Mouse (Mus musculus): ENCODE results near the gene Spag5.

Gene Spag5

DNA sequence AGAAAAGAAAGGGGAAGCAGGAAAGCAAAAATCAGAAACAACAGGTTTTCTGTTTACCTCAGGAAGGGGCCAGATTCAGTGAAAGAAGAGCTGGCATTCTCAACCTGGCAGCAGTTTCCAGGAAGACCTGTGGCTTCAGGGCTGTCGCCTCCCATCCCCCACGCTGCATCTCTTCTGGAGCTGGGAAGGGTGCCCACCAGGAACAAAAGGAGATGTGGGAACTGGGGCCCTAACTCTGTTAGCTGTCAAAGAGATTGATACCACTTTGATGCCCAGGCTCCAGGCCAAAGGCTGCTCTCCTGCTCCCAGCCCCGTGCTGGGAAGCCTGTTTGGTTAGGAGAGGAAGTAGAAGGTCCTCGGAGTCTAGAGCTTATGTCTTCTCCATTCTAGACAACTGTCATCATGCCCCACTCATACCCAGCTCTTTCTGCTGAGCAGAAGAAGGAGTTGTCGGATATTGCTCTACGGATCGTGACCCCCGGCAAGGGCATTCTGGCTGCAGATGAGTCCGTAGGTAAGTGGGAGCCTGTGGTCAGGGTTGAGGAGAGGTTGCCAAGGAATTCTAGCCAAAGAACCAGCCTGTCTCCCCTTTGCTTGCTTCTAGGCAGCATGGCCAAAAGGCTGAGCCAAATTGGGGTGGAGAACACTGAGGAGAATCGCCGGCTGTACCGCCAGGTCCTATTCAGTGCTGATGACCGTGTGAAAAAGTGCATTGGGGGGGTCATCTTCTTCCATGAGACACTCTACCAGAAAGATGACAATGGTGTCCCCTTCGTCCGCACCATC lies 22.9 kb downstream of the Spag5 start:
- no peak for DNase-seq

DNA sequence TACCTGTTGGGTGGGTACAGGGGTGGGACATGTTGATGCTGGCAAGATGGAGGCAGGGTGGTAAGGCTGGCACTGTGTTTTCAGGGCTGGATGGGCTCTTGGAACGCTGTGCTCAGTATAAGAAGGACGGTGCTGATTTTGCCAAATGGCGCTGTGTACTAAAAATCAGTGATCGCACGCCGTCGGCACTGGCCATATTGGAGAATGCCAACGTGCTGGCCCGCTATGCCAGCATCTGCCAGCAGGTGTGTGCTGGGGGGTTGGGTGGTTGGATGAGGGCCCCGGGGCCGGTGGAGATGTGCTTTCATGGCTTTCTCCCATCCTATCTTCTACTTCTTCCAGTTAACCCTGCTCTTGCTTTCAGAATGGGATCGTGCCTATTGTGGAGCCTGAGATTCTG lies 23.6 kb downstream of the Spag5 start:
- DNase-seq, result no peak

DNA sequence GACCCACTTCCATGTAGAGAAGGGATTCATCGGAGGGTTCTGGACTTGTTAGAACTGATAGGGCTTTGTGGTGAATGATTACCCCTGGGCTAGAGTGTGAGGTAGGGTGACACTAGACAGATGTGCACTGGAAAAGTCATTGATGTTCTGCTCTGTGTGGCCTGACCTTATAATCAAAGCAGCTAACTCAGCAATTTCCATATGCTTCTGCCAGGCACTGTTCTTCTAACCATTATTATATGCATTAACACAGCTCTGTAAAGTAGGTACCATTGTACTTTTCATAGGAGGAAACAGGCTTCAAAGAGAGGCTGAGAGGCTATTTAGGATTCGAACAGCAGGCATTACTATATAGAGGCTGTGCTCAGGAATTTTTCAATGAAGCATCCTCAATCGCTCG lies 25.9 kb downstream of the Spag5 start:
- no peak for DNase-seq

DNA sequence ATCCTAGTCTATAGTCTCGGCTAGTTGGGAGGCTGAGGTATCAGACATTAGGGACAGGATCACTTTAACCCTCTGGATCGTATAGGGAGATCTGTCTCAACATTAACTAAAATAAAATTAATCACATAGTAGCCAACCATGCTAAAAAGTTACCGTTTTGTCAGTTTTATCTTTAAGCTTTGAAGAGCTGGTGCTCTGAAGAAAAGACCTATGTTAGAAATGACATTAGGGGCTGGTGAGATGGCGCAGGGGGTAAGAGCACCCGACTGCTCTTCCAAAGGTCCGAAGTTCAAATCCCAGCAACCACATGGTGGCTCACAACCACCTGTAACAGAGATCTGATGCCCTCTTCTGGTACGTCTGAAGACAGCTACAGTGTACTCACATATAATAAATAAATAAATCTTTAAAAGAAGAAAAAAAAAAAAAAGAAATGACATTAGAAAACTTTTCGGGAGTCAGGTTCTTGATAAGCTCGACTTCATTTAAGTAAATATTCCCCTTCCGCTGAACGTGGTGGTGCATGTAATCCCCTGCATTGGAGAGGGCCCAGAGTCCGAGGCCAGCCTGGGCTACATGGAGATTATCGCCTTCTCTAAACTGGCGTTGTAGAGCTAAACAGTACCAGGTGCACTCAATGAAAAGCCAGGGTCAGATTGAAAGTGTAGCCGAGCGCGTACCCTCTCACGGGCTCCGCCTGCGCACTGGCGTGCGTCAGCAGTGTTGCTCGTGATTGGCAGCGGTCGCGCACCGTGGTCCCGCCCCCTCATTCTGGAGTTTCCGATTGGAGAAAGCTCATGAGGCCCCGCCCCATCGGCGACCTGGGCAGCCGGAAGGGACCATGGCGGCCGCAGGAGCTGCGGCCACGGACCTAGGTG lies 26.5 kb downstream of the Spag5 start, which contains the start of gene Pigs:
Pigs (plus strand) TSS at position 782 of the 878 bp plus-strand sequence.
- peak; percentile 94 for DNase-seq

DNA sequence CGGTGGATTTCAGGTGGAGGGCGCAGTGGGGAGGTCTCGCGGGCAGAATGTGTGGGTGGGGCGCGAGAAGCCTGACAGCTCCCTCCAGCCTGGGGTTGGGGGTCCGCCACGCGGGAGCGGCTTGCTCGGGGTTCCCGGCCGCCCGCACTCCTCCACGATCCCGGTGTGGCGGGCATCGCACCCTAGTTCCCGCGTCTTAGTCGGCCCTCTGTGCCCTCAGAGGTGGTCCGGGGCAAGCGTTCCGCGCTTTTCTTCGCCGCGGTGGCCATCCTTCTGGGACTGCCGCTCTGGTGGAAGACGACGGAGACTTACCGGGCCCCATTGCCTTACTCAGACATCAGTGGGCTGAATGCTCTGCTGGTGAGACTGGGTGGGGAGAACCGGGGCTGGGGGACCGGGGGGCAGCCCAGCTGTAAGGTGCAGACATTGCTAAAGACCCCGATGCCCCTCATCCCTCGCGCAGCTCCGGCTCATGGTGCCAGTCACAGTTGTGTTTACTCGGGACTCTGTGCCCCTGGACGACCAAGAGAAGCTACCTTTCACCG lies 27.3 kb downstream of the Spag5 start:
- no peak for DNase-seq

DNA sequence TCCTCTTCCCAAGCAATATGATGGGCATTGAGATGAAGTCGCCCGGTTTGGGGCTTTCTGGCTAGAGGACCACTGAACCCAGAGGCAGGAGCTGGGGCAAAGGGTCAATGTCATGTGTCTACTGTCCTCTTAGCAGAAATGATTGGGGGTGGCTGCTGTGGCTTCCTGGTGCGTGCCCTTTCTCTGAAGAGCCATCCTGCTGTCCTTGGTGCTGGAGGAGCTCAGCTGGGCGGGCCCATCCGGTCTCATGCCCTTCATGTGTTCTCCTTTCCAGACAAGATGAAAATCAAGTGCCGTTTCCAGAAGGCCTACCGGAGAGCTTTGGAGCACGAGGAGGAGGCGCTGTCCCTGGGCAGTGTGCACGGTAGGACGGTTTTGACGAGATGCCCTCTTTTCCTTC lies 31.3 kb downstream of the Spag5 start:
- DNase-seq, result no peak

DNA sequence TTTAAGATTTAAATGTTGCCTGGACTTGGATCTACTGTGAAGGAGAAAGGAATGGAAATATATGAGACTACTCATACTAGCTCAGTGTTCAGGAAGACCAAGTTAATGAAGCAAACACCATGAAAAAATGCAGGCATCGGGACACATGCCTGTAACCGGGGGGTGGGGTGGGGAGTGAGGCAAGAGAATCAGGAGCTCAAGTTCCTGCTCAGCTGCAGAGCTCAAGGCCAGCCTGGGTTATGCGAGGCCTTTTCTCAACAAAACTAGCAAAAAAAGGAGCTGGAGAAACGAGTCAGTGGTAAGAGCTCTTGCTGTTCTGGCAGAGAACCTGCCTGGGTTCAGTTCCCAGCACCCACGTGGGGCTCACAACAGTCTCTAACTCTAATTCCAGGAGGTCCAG lies 32.7 kb downstream of the Spag5 start:
- DNase-seq, result no peak

DNA sequence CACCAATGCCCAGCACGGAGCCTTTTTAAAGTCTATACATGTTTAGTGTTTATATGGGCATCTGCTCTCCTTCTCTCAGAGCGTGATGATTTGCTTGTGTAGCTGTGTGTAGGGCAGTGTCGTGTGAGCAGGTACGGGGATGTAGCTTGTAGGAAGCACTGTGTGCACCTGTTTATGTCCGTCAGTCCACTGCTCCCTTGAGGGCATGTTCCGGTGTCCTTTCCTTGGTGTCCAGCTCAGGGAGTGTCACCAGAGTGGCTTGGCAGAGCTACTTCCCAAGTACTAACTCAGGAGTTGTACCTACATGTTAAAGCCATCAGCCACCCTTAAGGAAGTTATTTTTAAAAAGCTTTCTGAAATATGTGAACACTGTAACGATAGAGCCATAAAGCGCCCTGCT lies 35.7 kb downstream of the Spag5 start:
- no peak for DNase-seq

DNA sequence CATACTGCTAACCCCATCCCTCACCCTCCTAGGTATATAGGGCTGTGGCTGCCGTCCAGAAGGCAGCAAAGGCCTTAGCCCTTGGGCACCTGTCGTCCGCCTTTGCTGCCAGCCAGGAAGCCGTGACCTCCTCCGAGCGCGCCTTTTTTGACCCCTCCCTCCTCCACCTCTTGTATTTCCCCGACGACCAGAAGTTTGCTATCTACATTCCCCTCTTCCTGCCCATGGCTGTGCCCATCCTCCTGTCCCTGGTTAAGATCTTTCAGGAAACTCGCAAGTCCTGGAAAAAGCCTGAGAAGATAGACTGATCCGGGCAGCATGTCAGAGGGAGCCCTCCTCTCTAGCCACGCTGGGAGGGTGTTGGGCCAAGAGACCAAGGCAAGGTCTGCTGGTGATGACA lies 40.4 kb downstream of the Spag5 start:
- DNase-seq, result no peak

DNA sequence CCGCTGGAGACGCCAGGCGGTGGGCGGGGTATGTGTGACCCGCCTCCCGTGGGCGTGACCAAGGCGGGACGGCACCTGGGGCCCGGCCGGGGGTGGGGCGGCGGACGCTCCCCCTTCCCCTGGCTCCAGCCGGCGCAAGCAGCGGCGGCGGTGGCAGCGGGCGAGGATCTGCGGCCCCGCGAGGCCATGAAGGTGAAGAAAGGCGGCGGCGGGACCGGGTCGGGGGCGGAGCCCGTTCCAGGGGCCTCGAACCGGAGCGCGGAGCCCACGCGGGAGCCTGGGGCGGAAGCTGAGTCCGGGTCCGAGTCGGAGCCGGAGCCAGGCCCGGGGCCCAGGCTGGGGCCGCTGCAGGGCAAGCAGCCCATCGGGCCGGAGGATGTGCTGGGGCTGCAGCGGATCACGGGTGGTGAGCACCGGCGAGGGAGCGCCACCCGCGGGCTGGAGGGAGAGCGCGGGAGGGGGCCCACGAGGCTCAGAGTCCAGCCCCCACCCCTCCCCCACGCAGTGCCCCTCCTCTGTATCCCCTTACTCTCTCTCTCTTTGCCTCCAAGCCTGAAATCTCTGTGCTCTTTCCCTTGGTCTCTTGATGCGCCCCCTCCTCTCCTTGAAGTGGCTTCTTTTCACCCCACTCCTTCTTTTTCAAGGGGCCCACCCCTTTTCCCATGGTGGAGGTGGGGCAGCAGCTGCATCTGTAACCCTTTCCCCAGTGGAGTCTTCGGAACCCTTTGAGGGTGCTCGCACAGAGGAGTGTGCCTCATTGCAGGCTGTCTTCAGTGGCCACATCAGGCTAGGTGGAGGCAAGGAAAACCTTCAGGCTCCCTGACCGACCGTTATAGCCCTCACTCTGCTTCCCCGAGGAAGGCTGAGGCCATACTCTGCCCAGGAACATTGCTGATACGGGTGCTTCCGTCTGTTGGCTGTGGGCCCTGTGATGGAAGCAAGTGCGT lies 42.3 kb downstream of the Spag5 start, which contains the start of gene Unc119:
Unc119 (plus strand) TSS at position 102 of the 947 bp plus-strand sequence.
- DNase-seq, result peak; percentile 80

DNA sequence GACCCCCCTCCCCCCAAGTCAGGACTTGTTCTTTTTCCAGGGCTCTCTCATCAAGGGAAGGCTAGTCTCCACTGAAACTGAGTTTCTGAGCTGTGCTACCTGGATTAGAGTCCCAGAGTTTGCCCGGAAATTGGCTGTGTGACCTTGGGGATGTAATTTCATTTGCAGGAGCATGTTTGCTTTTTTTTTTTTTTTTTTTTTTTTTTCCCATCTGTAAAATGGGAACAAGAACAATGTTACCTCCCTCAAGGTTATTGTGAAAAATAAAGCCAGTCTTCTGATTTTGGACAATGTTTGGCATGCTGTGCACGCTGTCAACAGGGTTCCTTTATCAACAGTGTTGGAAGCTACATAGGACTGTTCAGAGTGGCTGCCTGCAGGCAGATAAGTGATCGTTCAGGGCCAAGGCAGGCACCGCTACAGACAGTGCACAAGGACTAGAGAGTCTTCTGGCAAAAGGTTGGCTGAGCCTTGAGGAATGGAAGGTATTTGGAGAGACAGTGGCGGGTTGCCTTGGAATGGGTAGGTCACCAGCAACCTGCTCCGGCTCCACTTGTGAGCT lies 43.1 kb downstream of the Spag5 start:
- no peak for DNase-seq

DNA sequence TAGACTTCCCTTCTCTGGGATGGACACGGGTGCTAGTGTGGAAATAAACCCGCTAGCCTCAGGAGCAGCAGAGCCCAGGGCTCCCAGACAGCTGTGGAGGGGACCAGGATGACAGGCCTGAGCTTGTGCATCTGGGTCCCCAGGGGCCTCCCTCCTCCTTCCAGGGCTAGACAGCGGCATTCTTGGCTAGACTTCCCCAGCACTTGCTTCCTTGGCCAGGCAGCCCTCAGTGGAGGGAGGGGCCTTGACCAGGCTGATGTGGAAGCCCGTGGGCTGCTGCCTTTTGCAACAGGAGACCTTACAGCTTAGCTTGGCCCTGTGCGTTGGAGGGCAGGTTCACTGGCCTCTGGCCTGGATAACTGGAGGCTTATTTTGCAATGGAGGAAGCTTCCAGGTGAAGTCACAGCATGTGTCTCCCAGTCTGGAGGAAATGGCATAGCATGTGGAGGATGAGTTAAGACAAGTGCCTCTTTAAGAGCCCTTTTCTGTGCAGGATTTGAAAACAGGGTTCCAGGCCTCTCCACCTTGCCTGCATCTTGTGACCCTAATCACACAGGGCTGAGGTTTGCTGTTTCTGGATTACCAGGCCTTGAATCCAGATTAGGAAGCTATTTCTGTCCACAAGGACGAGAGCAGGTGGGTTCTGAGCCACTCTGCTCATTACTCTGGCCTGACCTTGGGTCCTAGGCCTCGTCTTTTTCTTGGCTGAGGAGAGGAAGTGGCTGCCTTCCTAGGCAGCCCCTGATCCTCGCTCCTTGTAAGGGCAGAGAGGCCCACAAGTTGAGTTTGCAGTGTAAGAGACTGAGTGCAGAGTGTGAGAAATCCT lies 43.8 kb downstream of the Spag5 start:
- no peak for DNase-seq

DNA sequence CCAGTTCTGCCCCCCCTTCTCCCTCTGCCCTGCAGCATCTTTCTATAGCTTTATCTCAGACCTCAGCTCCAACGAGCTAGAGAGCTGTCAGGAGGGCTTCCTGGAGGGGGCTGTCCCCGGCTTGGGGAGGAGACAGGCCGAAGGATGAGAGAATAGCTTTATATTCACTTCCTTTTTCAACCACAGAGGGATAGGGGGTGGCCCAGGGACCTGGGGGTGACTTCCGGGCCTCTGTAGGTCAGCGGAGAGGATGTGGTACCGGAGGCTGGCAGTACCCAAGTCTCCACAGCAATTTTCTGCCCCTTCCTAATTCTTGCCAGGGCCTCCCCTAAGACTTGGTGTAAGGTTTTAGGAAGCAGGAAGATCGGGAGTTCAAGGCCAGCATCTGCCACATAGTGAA lies 44.5 kb downstream of the Spag5 start:
- no peak for DNase-seq

DNA sequence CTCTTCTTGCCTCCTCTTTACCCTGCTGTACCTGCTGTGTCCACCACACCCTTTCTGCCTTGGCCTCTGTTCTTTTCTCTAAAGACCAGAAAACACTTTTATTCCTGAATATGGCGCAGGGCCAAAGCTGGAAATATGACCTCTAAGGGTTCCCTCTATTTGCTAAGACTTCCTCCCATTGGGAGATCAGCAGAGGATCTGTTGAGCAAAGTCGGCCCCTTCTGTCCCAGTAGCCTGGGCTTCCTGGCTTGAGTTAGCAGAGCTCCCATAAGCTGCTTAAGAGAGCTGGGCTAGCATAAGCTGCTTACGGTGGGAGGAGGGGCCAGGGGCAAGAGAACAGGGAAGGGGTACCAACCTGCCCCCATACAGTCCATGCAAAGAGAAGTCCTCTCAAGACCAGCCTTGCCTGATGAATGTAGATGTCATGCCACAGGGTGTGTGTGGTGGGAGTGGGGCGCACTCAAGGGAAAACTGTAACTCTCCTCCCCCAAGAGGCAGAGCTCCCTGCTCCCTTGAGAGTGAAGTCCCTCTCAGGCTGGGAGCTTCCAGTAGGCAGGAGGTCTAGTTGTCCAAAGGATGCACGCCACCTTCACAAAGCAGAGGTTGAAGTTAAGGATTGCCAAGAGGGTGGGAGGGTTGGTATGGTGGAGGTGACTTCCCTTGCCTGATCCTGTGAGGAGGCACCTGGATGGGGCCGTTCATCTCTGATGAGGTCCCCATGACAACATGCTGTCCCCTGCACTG lies 45.2 kb downstream of the Spag5 start:
- no peak for DNase-seq

DNA sequence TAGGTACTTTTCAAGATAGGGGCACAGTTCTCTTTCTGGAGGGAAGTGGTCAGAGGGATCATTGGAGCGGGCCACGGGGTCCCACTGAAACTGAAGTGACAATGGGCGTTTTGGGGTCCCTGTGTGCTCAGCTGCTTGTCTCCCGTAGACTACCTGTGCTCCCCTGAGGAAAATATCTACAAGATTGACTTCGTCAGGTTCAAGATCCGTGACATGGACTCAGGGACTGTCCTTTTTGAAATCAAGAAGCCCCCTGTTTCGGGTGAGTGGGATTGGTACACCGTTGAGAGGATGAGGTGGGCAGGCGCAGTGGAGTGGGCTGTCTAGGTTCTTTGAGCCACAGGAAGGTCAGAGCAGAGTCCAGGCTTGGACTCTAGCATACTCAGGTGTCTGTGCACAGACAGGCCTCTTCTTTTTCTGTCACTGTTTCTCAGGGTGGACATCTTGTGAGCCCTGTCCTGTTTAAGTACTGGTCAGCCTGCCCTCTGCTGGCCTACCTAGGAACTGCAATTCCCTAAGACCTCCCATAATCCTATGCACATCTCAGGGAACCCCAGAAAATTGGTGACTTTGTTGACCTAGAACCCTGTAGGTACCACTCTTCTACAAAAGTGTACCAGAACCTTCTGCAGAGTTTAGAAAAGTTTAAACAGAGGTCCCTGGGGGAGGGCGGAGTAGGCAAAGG lies 45.9 kb downstream of the Spag5 start:
- DNase-seq, result no peak

DNA sequence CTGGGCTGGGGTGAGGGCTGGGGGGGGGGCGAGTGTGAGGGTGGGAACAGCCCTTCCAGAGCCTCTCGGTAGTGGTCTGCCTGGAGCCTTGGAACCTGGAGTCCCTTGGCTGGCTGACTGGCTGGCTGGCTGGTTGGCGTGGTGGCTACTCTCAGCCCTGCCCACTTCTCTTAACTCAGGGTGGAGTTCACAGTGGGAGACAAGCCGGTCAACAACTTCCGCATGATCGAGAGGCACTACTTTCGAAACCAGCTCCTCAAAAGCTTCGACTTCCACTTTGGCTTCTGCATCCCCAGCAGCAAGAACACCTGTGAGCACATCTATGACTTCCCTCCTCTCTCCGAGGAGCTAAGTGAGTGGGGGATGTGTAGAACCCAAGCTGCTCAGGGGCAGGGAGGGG lies 46.6 kb downstream of the Spag5 start:
- no peak for DNase-seq

DNA sequence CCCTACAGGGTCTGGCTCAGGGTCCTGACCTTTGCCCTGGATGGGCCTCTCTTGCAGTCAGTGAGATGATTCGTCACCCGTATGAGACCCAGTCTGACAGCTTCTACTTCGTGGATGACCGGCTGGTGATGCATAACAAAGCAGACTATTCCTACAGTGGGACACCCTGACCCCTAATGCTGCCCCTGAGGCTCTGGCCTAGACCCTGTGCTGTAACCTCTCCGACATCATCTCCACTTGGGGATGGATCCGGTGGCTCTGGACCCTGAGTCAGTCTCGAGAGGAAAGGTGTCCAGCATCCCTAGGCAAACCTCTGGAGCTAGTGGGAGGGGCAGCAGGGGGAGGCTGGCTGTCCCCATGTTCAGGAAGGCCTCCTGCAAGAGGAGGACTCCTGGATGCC lies 47.1 kb downstream of the Spag5 start:
- no peak for DNase-seq

DNA sequence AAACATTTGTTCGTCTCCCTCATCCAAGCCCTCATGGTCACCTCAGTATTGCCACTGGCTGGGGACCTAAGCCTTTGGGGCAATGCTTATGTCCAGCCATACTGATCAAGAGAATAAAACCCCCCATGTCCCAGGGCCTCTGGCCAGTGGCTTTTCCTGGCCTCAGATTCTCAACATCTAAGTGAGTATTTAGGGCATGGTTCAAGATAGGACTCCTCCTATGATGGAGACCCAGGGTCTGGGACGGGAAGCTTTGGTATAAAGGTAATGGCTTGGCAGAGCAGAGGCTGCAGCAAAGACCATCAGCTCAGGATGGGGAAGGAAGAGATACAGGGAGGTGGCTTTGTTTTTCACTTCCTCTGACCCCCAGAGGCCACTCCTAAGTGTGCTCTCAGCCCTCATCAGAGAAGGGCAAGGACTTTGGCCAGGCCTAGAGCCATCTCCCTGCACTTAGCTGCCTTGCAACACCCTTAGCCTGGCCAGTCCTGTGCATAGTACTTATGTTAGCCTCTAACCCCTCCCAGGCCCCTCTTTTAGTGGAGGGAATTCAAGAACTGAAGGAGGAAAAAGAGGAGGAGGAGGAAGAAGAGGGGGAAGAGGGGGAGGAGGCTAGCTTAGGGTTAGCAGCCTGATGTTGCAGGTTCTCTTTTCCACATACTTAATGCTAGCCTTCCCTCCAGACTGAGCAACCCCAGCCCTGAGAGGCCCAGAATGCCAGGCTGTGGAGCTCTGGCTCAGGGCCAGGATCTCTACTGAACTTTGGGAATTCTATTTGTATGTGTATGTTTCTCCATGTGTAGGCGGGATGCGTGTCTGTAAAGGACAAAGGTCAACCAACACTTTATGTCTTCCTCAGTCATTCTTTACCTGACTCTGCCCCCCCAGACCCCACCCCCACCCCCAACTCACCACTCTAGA lies 48.4 kb downstream of the Spag5 start:
- no peak for DNase-seq

DNA sequence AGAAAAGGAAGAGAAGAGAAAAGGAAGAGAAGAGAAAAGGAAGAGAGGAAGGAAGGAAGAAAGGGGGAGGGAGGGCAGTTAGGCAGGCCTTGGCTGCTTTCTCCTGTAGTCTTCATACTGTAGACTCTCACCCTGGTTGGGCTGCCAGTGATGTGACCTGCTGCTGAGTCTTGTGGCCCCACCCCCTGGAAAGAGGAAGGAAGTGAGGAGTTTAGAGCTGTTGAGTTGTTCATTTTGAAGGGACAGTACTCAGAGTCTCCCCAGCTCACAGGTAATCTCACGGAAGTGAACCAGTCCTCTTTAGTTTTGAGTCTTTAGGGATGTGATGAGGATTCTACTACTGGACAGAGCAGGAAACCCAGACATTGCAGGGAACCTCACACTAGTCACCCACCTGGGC lies 51.8 kb downstream of the Spag5 start:
- no peak for DNase-seq
